Mouse (Mus musculus): ENCODE measurements around the gene Rps6ka3. TPM values are rescaled to one million over a fixed set of nuclear protein-coding genes. Genes with fewer than 3 reads are reported as not detected.
A peak's percentile ranks its signal among the peaks of the same experiment; 100 is the strongest.

Rps6ka3 gene
- total RNA-seq (2021): 10 to 100 TPM; 26.8 to 29.2 TPM

- DNase-seq (ENCODE audit: extremely low spot score in 1 of 2, low spot score in 1 of 2): no peak
Observed at GRCm38 (mm10) chrX:159210007-159210406, at the start of gene Rps6ka3. Rps6ka3 (plus strand) TSS chrX:159210307.

DNA sequence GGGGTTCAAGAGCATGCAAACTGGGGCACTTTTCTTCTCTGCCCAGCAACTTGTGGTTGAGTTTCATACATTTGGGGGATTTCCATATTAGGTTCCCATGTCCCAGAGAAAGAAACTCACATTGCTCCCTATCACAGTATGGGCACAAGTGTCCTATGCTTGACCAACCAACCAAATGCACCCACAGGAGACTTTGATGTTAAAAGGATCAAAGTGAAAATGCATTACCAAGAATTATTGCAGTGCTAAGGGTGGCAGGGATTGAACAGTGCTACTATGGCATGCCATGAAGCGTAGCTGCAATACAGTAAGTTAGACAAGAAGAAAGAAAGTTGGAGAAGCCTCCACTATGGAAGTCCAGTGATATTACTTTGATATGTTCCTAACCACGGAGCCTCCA is 40.9 kb upstream of the Rps6ka3 start:
- no peak for DNase-seq (ENCODE audit: extremely low spot score in 1 of 2, low spot score in 1 of 2)

DNA sequence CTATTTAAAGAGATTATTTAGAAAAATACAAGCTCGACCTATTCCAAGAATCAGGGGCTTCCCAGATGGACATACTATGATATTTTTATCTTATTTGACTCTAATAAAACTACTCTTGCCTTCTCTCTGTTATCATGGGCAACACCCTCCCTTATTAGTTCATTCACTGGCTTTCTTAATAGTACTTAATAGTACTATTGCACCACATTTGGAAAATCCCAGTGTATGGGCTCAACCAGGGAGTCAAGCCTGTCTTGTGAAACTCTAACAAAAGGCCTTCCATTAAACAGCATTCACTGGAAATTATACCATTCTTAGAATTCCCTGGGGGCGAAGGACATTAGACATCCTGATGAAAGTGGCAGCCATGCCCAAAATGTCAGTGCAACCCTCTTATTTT is 38.5 kb upstream of the Rps6ka3 start:
- no peak for DNase-seq (ENCODE audit: extremely low spot score in 1 of 2, low spot score in 1 of 2)

DNA sequence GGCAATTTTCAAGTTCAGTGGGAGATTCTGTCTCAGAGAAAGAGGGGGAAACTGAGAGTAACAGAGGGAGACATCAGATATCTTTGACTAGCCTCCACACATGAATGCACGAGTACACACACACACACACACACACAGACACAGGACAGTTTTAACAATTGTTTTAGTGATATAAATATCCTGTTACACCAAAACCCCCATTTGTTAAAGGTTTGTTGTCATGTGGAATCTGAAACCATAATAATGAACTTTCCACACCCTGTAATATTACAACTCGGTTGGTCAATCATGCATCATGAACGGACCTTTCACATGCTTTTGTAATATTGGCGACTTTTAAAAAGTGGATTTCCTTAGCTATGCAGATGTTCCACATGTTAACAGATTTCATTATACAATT is 18.5 kb upstream of the Rps6ka3 start:
- no peak for DNase-seq (ENCODE audit: extremely low spot score in 1 of 2, low spot score in 1 of 2)

DNA sequence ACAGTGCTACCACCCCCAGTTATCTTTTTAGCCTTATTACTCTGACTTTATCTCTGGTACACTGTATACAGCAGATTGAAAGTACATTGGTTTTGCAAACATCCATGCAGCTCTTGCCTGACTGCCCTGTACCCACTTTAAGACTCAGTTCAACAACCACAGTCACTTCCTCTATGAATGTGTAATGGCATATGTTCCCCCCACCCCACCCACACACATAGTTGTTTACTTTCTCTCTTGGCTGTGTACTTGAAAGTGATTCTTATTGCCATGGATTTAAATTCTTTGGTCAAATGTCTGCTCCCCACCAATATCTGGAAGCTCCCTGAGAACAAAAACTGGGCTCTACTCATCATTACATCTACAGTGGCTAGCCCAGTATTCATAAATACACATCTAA is 10.6 kb upstream of the Rps6ka3 start:
- DNase-seq (ENCODE audit: extremely low spot score in 1 of 2, low spot score in 1 of 2): no peak

GRCm38 (mm10) chrX:159200101-159200500 is 10.0 kb upstream of the Rps6ka3 start:
- no peak for DNase-seq (ENCODE audit: extremely low spot score in 1 of 2, low spot score in 1 of 2)

- DNase-seq (ENCODE audit: extremely low spot score in 1 of 2, low spot score in 1 of 2): no peak
Observed at GRCm38 (mm10) chrX:159210892-159211583, 931 bp downstream of the Rps6ka3 start.

- DNase-seq (ENCODE audit: extremely low spot score in 1 of 2, low spot score in 1 of 2): no peak
Observed at GRCm38 (mm10) chrX:159215253-159215652, 5.1 kb downstream of the Rps6ka3 start.

DNA sequence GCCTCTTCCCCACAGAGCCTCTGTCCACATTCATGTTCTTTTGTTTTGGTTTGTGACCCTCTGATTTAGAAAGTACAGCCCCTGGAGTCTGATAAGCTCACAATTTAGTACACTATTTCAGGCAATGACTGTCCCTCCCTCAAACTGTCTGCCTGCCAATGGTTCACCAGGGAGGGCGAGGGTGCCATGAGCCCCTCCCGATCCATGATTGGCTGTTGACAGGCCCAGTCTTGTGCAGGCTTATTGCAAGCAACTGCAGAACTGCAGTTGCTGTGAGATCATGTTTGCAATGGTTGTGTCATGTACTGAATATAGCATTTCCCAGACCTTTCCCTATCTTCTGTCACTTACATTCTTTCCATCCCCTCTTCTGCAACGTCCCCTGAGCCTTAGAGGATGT is 12.4 kb downstream of the Rps6ka3 start:
- no peak for DNase-seq (ENCODE audit: extremely low spot score in 1 of 2, low spot score in 1 of 2)

DNA sequence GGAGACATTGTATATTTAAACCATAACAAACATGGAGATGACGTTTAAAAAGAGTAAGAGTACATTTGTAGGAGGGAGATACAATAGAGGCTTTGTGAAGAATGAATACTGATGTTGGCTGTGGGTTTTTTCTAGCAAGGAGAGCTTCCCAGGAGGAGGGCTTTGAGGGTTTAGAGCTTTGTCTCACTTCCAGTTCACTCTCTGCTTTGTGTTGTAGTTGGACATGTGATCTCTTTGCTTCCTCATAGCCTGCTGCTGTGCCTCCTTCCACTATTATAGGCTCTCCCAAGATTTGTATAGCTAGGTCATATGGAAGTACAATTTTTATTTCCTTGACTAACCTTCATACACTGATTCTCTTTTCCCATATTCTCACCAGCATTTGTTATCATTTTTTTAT is 27.2 kb downstream of the Rps6ka3 start:
- no peak for DNase-seq (ENCODE audit: extremely low spot score in 1 of 2, low spot score in 1 of 2)

- peak; percentile 8 to 13 for DNase-seq (ENCODE audit: extremely low spot score in 1 of 2, low spot score in 1 of 2)
Observed at GRCm38 (mm10) chrX:159254001-159254884, 44.1 kb downstream of the Rps6ka3 start.

DNA sequence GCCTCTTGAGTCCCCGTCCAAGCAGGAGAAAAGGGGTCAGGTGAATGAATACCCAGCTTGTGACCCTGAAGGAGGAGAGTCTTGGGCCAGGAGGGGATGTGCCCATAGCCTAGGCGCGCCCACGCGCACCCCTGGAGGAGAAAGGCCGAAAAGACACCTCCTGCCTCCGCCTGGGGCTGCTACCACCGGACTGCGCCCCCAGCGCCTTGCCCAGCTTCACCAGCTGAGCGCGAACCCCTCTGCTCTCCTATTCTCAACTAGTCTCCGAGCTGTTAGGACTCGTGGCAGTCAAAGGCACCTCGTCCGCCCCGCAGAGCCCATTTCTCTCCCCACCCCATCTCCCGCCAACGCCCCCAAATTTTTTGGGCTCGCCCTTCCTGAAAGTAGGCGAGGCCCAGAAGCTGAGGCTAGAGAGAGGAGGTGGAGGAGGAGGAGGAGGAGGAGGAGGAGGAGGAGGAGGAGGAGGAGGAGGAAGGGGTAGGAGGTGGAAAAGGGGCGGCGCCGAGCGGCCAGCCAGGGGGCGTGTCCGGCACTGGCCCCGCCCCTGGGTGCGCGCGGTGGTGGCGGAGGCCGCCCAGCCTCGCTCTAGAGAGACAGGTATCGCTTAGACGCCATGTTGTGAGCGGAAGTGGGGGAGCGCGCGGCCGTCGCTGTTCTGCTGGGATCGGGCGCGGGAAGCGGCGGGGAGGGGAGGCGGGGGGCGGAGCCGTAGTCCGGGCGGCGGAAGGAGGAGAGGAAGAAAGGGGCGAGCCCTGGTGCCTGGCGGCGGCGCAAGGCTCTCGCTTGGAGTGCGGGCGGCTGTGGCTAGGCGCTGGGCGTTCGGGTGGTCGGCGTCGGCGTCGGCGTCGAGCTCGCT is 45.2 kb downstream of the Rps6ka3 start:
- peak; percentile 47 to 56 for DNase-seq (ENCODE audit: extremely low spot score in 1 of 2, low spot score in 1 of 2)

DNA sequence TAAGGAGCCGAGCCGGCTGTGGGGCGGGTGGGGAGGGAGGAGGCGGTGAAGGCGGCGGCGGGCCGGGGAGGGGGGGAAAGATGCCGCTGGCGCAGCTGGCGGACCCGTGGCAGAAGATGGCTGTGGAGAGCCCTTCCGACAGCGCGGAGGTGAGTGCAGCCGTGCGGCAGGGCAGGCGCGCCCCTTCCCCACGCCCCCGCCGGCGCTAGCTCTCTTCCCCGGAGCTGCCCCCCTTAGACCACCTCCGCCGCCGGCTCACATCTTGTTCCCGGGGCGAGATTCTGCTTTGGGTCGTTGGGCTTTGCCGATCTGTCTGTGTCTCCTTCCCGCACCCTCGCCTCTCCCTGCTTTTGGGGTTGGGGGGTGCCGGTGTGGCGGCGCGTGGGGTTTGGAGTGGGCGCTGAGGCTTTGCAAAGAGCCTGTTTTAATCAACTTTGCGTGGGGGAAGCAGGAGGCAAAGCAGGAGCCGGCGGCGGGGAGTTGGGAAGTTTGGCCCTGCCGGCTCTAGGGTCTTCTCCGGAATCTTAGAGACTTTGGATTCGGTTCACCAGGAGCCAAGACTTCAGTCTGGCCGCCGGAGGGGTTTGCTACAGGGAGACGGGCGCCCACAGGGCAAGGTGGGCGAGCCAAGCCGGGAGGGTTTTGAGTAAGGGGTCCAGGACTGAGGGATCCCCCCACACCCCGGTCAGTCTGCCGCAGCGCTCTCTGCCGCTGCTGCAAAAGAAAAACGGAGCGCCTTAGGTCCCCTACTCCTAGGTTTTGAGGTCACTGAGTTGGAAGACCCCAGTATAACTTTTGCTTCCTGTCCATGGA is 46.1 kb downstream of the Rps6ka3 start:
- DNase-seq (ENCODE audit: extremely low spot score in 1 of 2, low spot score in 1 of 2): peak; percentile 8 to 12

DNA sequence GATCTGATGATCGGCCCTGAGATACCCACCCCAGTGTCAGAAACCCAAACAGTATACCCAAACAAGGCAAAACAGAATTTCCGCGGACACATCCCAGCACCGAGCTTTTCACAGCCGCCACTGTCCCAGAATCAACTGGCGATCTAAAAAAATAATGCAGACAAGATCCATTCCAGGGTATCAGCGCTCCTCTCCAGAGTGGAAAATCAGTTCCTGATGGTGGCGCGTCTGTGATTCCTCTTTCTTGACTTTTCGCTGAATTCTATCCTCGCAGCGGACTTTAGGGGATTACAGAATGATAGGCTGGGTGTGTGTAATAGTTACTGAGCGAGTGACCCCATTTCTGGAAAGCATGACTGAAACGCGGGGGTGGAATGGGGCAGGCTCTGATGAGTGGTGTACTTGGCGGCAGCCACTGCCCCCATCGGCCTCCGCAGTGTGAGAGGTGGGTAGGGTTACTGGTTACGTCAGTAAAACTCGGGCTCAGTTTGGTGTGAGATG is 46.9 kb downstream of the Rps6ka3 start:
- peak in 1 of 2 experiments; percentile 4 for DNase-seq (ENCODE audit: extremely low spot score in 1 of 2, low spot score in 1 of 2)

DNA sequence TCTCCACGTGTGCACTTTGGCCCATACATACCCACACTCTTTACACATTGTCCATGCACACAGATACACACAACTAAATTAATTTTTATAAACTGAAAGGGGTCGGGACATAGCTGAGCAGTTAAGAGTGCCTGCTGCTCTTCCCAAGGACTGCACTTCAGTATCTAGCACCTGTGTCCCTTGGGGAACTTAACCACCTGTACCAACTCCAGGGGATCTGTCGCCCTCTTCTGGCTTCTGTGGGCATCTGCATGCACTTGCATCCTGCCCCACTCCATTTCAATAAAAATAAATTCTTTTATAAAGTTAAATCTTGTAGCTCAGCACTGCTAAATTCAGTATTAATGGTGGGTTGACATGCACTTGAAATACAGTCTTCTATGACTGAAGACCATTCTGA is 54.6 kb downstream of the Rps6ka3 start:
- no peak for DNase-seq (ENCODE audit: extremely low spot score in 1 of 2, low spot score in 1 of 2)

GRCm38 (mm10) chrX:159269072-159269471 is 59.0 kb downstream of the Rps6ka3 start:
- peak in 1 of 2 experiments; percentile 36 for DNase-seq (ENCODE audit: extremely low spot score in 1 of 2, low spot score in 1 of 2)

DNA sequence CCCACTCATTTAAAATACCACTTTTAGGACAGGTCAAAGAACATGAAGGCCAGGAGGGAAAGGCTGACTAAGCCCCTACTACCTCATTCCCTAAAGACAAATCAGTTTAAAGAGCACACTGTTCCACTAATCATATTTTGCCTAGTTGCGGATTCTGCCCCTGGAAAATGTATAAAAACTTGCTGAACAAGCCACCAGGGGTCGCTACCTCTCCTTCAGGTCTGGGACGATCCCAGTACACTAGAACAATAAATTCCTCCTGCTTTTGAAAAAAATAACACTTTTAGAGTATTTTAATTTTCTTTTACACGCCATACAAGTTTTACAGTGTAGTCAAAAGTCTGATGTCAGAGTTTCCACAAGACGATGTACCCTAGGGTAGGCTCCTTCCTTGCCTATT is 76.7 kb downstream of the Rps6ka3 start:
- DNase-seq (ENCODE audit: extremely low spot score in 1 of 2, low spot score in 1 of 2): peak in 1 of 2 experiments; percentile 6

DNA sequence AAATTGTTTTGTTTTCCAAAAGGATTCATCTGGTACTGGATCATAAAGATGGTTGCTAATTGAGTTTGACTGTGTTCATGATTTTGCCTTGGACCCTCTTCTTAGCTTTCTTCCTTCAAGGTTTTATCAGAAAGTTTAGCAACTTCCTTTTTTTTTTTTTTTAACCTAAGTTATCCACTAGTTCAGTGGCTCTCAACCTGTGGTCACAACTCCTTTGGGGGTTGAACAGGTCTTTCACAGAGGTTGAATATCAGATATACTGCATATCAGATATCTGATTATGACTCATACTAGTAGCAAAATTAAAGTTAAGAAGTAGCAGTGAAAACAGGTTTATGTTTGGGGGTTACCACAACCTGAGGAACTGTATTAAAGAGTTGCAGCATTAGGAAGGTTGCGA is 85.8 kb downstream of the Rps6ka3 start:
- DNase-seq (ENCODE audit: extremely low spot score in 1 of 2, low spot score in 1 of 2): no peak

GRCm38 (mm10) chrX:159302349-159303311 is 92.5 kb downstream of the Rps6ka3 start:
- no peak for DNase-seq (ENCODE audit: extremely low spot score in 1 of 2, low spot score in 1 of 2)
